Mouse (Mus musculus): ENCODE data around the gene Dnajc2. TPM values are rescaled to one million over a fixed set of nuclear protein-coding genes. Genes with fewer than 3 reads are reported as not detected.

Gene Dnajc2
- polyA plus RNA-seq (2017; shearing (Covaris generic)), result 10 to 100 TPM; 81.7 to 95.5 TPM

DNA sequence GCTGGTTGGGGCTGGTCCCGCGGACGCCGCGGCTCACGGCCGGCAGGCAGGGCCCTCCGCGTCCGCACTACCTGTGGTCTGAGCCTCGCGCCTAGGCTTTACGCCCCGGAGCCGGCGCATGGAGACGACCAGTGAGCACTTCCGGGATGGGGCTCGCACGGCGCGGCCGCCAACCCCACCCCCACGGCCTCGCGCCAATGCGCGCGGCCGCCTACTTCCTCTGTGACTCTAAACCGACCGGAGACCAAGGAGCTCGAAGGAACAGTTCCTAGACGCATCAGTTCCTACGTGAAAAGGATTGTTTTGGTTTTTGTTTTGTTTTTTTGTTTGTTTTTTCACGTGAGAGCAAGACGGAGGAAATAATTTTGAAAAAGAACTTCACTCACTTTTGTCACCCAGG, at the start of gene Dnajc2, which contains the start of gene Psmc2:
Dnajc2 (minus strand) TSS at position 199 of the 400 bp plus-strand sequence.
Psmc2 (plus strand) TSS at position 231 of the 400 bp plus-strand sequence.

DNA sequence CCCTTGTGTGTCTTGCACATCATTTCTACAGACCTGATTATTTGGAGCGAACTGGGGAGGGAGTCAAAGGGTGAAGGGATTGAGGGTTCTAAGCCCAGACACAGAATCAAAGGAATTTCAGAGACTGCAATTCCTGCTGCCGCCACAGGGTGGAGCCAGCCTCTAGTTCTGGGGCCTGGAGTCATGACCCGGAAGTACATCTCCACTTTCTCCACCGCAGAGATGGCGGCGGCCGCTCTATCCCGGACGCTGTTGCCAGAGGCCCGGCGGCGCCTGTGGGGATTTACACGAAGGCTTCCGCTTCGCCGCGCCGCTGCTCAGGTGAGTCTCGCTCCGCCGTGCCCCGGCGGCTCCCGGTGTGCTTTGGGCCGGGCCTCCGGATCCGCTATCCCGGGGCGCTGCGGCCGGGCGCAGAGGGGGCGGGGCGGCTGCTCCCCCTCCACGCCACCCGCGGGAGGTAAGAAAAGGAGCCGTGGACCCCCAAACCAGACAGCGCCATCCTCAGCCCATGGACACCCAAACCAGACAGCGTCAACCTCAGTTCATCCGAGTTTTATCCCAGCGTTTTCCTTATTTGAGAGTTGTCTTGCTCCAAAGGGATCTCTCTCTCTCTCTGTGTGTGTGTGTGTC, 48.0 kb downstream of the Dnajc2 start, which contains the start of gene Pmpcb:
Pmpcb (plus strand) TSS at position 186 of the 630 bp plus-strand sequence.

Other genes with a start within 250 kb of the Dnajc2 start
- gene Lrrc17, start 241.7 kb downstream of the Dnajc2 start, polyA plus RNA-seq (2017; shearing (Covaris generic)), result 1 to 10 TPM in 1 of 2 experiments, under 1 TPM in 1; 0.31 to 1.5 TPM
- under 1 TPM; 0.06 to 0.65 TPM for gene Fbxl13, start 139.6 kb downstream of the Dnajc2 start, polyA plus RNA-seq (2017; shearing (Covaris generic))
- 10 to 100 TPM; 33.7 to 48.3 TPM for gene Armc10, start 139.4 kb downstream of the Dnajc2 start, polyA plus RNA-seq (2017; shearing (Covaris generic))
- gene Napepld, start 83.9 kb downstream of the Dnajc2 start, polyA plus RNA-seq (2017; shearing (Covaris generic)), result 1 to 10 TPM; 2.2 to 5.2 TPM
- gene Pmpcb, start 48.1 kb downstream of the Dnajc2 start, polyA plus RNA-seq (2017; shearing (Covaris generic)), result 10 to 100 TPM; 60.4 to 62.7 TPM
- gene Psmc2, start within 50 bp of the Dnajc2 start, polyA plus RNA-seq (2017; shearing (Covaris generic)), result 100 to 1,000 TPM; 142 to 149 TPM
- gene Slc26a5, start 80.4 kb upstream of the Dnajc2 start, polyA plus RNA-seq (2017; shearing (Covaris generic)), result under 1 TPM; 0.06 to 0.36 TPM